Comparison of ENCODE assay signal across 8 mouse cellular contexts in genomic region chr12:71768471-71768870, GRCm38 (mm10).
A peak's percentile ranks its signal among the peaks of the same experiment; 100 is the strongest.
DNase-seq lines count a peak whose midpoint lies in the region; ATAC-seq lines count a peak whose summit lies in the region.

No protein-coding gene starts in this region.

- peak; percentile 79 for DNase-seq in adipocyte (ENCODE audit: low spot score)
- peak; percentile 95 for DNase-seq in embryo, embryonic 10 days (ENCODE audit: low spot score)
- DNase-seq in gastrocnemius, postnatal 25 days: peak; percentile 25
- peak; percentile 96 for DNase-seq in intestine, embryonic 14.5 days (ENCODE audit: low spot score)
- DNase-seq in left cerebral cortex, postnatal 25 days (ENCODE audit: low spot score in 2 of 2): peak; percentile 76 to 83
- DNase-seq in midbrain, embryonic 10.5 days (ENCODE audit: low spot score): peak; percentile 75
- peak; percentile 94 for DNase-seq in right cerebral cortex, postnatal 4 days
- DNase-seq in yolk sac, embryonic 10.5 days (ENCODE audit: low spot score): peak; percentile 74

- 2% methylated on average over 12 of the region's 12 CpGs for WGBS in intestine, embryonic 14.5 days
- 4% methylated on average over 12 of the region's 12 CpGs for WGBS in midbrain, embryonic 10.5 days

- H3K27me3 ChIP-seq in intestine, embryonic 14.5 days (replicated peaks; ENCODE audit: control insufficient read depth, insufficient read depth, low read length): no peaks in the 10 kb centered on the region
- no peaks in the 10 kb centered on the region for H3K27me3 ChIP-seq in midbrain, embryonic 10.5 days (ENCODE audit: low read depth, poor library complexity, severe bottlenecking)

- H3K9me3 ChIP-seq in intestine, embryonic 14.5 days (ENCODE audit: control insufficient read depth, low read length): no peaks in the 10 kb centered on the region
- no peaks in the 10 kb centered on the region for H3K9me3 ChIP-seq in midbrain, embryonic 10.5 days (replicated peaks)

- H3K9ac ChIP-seq in intestine, embryonic 14.5 days (ENCODE audit: low read length): peak overlapping the region; percentile 34; the same call in 1 of the 2 replicates

- H3K4me2 ChIP-seq in intestine, embryonic 14.5 days (ENCODE audit: low read length): peak overlapping the region; percentile 70

- H3K27ac ChIP-seq in intestine, embryonic 14.5 days (ENCODE audit: low read depth): no peak overlapping the region
- H3K27ac ChIP-seq in midbrain, embryonic 10.5 days (replicated peaks): no peak overlapping the region

- H3K4me3 ChIP-seq in intestine, embryonic 14.5 days (ENCODE audit: low read depth, low read length): peak overlapping the region; percentile 32
- H3K4me3 ChIP-seq in midbrain, embryonic 10.5 days: peak overlapping the region; percentile 41

- H3K36me3 ChIP-seq in intestine, embryonic 14.5 days (ENCODE audit: control insufficient read depth, insufficient read depth, low read length): no peaks in the 10 kb centered on the region
- H3K36me3 ChIP-seq in midbrain, embryonic 10.5 days: no peaks in the 10 kb centered on the region

- H3K4me1 ChIP-seq in intestine, embryonic 14.5 days (replicated peaks; ENCODE audit: control insufficient read depth, insufficient read depth, low read length): no peaks in the 10 kb centered on the region; the same call in 1 of the 2 replicates
- H3K4me1 ChIP-seq in midbrain, embryonic 10.5 days: peaks cover 20% of the 10 kb centered on the region

- no peak; the same call in 1 of the 2 replicates for ATAC-seq in intestine, embryonic 14.5 days (replicated peaks; ENCODE audit: low FRiP score, low TSS enrichment, low read depth)

- intact Hi-C loops in left cerebral cortex, postnatal 25 days (cut with DNase I): loop anchor here (1.0 kb wide), 1 partner anchor 279 kb away; no protein-coding TSS in a partner anchor

Comparison
In these comparisons a context has a peak if more than half of its experiments do, and no peak if none do; other contexts are left out.
1. DNase-seq: peak in every context shown above with its lines; median percentile 96 in intestine, embryonic 14.5 days; 95 in embryo, embryonic 10 days; 94 in right cerebral cortex, postnatal 4 days; 80 in left cerebral cortex, postnatal 25 days; 79 in adipocyte; 75 in midbrain, embryonic 10.5 days; 74 in yolk sac, embryonic 10.5 days; 25 in gastrocnemius, postnatal 25 days.